In the genomic region with DNA sequence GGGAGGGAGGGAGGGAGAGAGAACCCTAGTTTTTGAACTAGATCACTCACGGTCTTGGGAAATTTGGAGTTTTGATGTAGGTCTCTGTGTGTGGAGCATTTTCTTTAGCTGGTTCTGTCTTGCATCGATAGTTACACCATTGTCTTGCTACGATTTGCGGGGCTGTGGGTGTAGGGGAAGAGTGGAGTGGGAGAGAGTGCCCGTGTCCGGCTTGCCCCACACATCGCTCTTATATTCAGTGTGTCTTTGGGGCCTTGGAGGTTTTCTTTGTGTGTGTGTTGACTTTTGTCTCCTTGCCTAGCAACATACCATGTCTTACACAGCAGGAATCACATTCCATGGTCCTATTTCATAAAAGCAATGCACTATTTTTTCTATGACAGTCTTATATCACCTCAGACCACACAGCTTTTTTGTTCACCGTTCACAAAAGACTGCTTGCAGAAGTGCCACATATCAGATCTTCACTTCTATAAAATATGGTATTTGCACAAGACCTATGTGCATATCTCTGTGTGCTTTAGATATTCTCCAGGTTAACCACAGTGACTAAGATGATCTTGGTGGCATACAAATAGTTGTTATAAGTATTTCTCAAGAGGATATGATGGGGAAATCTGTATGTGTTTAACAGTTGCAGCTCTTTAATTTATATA, we compare ENCODE assay signal across 9 mouse cellular contexts. TPM values are rescaled to one million over a fixed set of nuclear protein-coding genes. Genes with fewer than 3 reads are reported as not detected.
A peak's percentile ranks its signal among the peaks of the same experiment; 100 is the strongest.
DNase-seq lines count a peak whose midpoint lies in the region; ATAC-seq lines count a peak whose summit lies in the region.
"Had no signal": no experiment of that assay in that cellular context is flagged by ENCODE, and none has a peak within 500 bp of the region (broad histone marks: within the 10 kb centered on the region; RNA-seq: fewer than 3 reads in every experiment).

No protein-coding gene starts in this region.

- WGBS in kidney, embryonic 15.5 days = 7% methylated on average over 8 of the region's 8 CpGs
- WGBS in embryonic facial prominence, embryonic 11.5 days = 5% methylated on average over 8 of the region's 8 CpGs
- 7% methylated on average over 8 of the region's 8 CpGs for whole genome bisulfite sequencing in limb, embryonic 10.5 days

- H3K27ac ChIP-seq in kidney, embryonic 15.5 days = no peak overlapping the region
- H3K27ac ChIP-seq in embryonic facial prominence, embryonic 11.5 days (replicated peaks; ENCODE audit: low read depth, low read length) = no peak overlapping the region
- peak overlapping the region; percentile 36; the same call in 1 of the 2 replicates for H3K27ac ChIP-seq in limb, embryonic 10.5 days

- H3K4me3 ChIP-seq in kidney, embryonic 15.5 days (replicated peaks) = peak overlapping the region; percentile 43
- no peak overlapping the region; the same call in 1 of the 2 replicates for H3K4me3 ChIP-seq in embryonic facial prominence, embryonic 11.5 days (ENCODE audit: low read depth, low read length)
- H3K4me3 ChIP-seq in limb, embryonic 10.5 days = peak overlapping the region; percentile 48

- DNase-seq in kidney, adult 9 months = no peak
- DNase-seq in embryonic facial prominence, embryonic 11.5 days (ENCODE audit: low spot score) = peak; percentile 17
- no peak for DNase-seq in limb, embryonic 10.5 days (ENCODE audit: low spot score)
- DNase-seq in neural tube, embryonic 10.5 days (ENCODE audit: extremely low spot score, low spot score) = peak; percentile 30
- DNase-seq in layer of hippocampus, adult 9-10 months (ENCODE audit: low spot score) = no peak
- no peak for DNase-seq in gastrocnemius, postnatal 10 days
- DNase-seq in cerebellum, adult 18-20 months = no peak

- 0 out of 2 replicates have a peak, but pooled peaks have one; percentile 19 for ATAC-seq in kidney, embryonic 15.5 days (replicated peaks; ENCODE audit: low FRiP score)
- ATAC-seq in embryonic facial prominence, embryonic 11.5 days (replicated peaks; ENCODE audit: insufficient number of reproducible peaks, low FRiP score, low TSS enrichment, low read depth) = peak; percentile 63

- H3K4me2 ChIP-seq in kidney, embryonic 15.5 days = peak overlapping the region; percentile 56
- peak overlapping the region; percentile 38 for H3K4me2 ChIP-seq in embryonic facial prominence, embryonic 11.5 days (ENCODE audit: low read depth, low read length)

- no peaks in the 10 kb centered on the region for H3K36me3 ChIP-seq in kidney, embryonic 15.5 days
- no peaks in the 10 kb centered on the region for H3K36me3 ChIP-seq in embryonic facial prominence, embryonic 11.5 days (replicated peaks; ENCODE audit: control insufficient read depth, insufficient read depth, low read depth, low read length)
- H3K36me3 ChIP-seq in limb, embryonic 10.5 days = no peaks in the 10 kb centered on the region
- H3K36me3 ChIP-seq: G1E had no signal

- H3K9me3 ChIP-seq in kidney, embryonic 15.5 days (replicated peaks) = no peaks in the 10 kb centered on the region
- H3K9me3 ChIP-seq in embryonic facial prominence, embryonic 11.5 days (replicated peaks; ENCODE audit: control insufficient read depth, low read length) = no peaks in the 10 kb centered on the region
- no peaks in the 10 kb centered on the region for H3K9me3 ChIP-seq in limb, embryonic 10.5 days (replicated peaks)

- peaks cover 10% of the 10 kb centered on the region for H3K4me1 ChIP-seq in kidney, embryonic 15.5 days
- no peaks in the 10 kb centered on the region for H3K4me1 ChIP-seq in embryonic facial prominence, embryonic 11.5 days (ENCODE audit: control insufficient read depth, insufficient read depth, low read length)
- H3K4me1 ChIP-seq in limb, embryonic 10.5 days = peaks cover 5% of the 10 kb centered on the region; the same call in 1 of the 2 replicates

- no peak overlapping the region for H3K9ac ChIP-seq in kidney, embryonic 15.5 days
- peak overlapping the region; percentile 44 for H3K9ac ChIP-seq in embryonic facial prominence, embryonic 11.5 days (replicated peaks; ENCODE audit: low read length)

- no peaks in the 10 kb centered on the region for H3K27me3 ChIP-seq in kidney, embryonic 15.5 days
- no peaks in the 10 kb centered on the region for H3K27me3 ChIP-seq in embryonic facial prominence, embryonic 11.5 days (ENCODE audit: control insufficient read depth, insufficient read depth, low read length)
- no peaks in the 10 kb centered on the region for H3K27me3 ChIP-seq in limb, embryonic 10.5 days (ENCODE audit: low read depth, poor library complexity, severe bottlenecking)

RNA-seq across cellular contexts. Expression of gene Klrb1f, which starts 4.0 kb away (rescaled TPM):
- 0.26 and 0.29 TPM in 2 replicates for polyA plus RNA-seq in kidney, embryonic 15.5 days (2015; fragmentation: Nextera tagmentation; extraction: Ambion mirVana)
- 0.13 and 0.50 TPM in 2 replicates for polyA plus RNA-seq in embryonic facial prominence, embryonic 11.5 days (2014; fragmentation: Nextera tagmentation; extraction: Ambion mirVana)
- polyA plus RNA-seq in limb, embryonic 10.5 days (2016; fragmentation: Nextera tagmentation; extraction: Ambion mirVana) = 0.35 TPM in 1 of 2 replicates, not detected in the other
- total RNA-seq in gastrocnemius, postnatal 10 days (2021) = not detected
- total RNA-seq: G1E had no signal
- polyA plus RNA-seq: G1E had no signal

RNA-seq across cellular contexts. Expression of gene Clec2e, which starts 51.0 kb away (rescaled TPM):
- 0.06 TPM in 1 of 2 replicates, not detected in the other for polyA plus RNA-seq in kidney, embryonic 15.5 days (2015; fragmentation: Nextera tagmentation; extraction: Ambion mirVana)
- not detected in 2 replicates for polyA plus RNA-seq in embryonic facial prominence, embryonic 11.5 days (2014; fragmentation: Nextera tagmentation; extraction: Ambion mirVana)
- not detected in 2 replicates for polyA plus RNA-seq in limb, embryonic 10.5 days (2016; fragmentation: Nextera tagmentation; extraction: Ambion mirVana)
- under 1 TPM; 0.47 to 0.92 TPM for total RNA-seq in gastrocnemius, postnatal 10 days (2021)
- total RNA-seq: G1E had no signal
- polyA plus RNA-seq: G1E had no signal

Comparison
In these comparisons a context has a peak if more than half of its experiments do, and no peak if none do; other contexts are left out.
1. DNase-seq: peak in embryonic facial prominence, embryonic 11.5 days (single experiment) and neural tube, embryonic 10.5 days (single experiment); none in kidney, adult 9 months (single experiment), limb, embryonic 10.5 days (single experiment), layer of hippocampus, adult 9-10 months (single experiment), gastrocnemius, postnatal 10 days (single experiment) and cerebellum, adult 18-20 months (0 of 2).